Mouse (Mus musculus): Measurements from ENCODE around the gene Nuak1.

DNA sequence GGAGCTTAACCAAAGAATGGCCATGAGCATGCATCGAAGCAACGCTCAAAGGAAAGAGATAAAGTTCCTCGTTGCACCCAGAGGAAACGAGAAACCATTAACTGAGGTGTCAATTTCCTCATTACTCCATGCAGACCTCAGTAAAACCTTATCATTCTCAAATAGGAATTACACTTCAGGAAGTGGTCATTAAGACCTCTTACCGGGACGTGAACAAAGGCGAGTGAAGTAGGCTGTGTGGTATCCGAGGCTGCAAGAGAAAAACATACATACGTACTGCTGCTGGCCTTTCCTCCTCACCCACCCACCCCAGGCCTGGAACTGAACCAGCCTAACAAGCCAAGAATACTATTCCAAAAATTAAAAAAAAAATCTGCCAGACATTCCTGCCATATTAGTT, 80.0 kb downstream of the Nuak1 start:
- TF ChIP-seq UBTF (IDR thresholded peaks at IDR 0.05; ENCODE audit: low read depth, low read length) (no peak), MEF2A (IDR thresholded peaks at IDR 0.05; ENCODE audit: borderline replicate concordance, low read depth, low read length) (no peak), ETS1 (conservative IDR thresholded peaks at IDR 0.05; ENCODE audit: low read depth, low read length) (no peak), POLR2A (IDR thresholded peaks at IDR 0.05; ENCODE audit: low read depth, low read length) (no peak), EP300 (IDR thresholded peaks at IDR 0.05; ENCODE audit: low read length) (no peak), MYC (IDR thresholded peaks at IDR 0.05; ENCODE audit: low read depth, low read length) (no peak), TCF12 (IDR thresholded peaks at IDR 0.05; ENCODE audit: low read depth, low read length) (no peak), CTCF (conservative IDR thresholded peaks at IDR 0.05 in 1 of 2, IDR thresholded peaks at IDR 0.05 in 1 of 2; ENCODE audit: low read depth in 2 of 2, low read length in 2 of 2) (no peak), ZNF384 (IDR thresholded peaks at IDR 0.05; ENCODE audit: low read depth, low read length) (no peak), ZC3H11A (IDR thresholded peaks at IDR 0.05; ENCODE audit: low read depth, low read length) (no peak), RAD21 (IDR thresholded peaks at IDR 0.05; ENCODE audit: low read depth, low read length) (no peak), ZKSCAN1 (IDR thresholded peaks at IDR 0.05; ENCODE audit: borderline replicate concordance, low read depth, low read length) (no peak), SIN3A (IDR thresholded peaks at IDR 0.05; ENCODE audit: low read length) (no peak)

Measured in CH12.LX (cell line).